Comparison of ENCODE assay signal across 27 mouse cellular contexts in the genomic region with DNA sequence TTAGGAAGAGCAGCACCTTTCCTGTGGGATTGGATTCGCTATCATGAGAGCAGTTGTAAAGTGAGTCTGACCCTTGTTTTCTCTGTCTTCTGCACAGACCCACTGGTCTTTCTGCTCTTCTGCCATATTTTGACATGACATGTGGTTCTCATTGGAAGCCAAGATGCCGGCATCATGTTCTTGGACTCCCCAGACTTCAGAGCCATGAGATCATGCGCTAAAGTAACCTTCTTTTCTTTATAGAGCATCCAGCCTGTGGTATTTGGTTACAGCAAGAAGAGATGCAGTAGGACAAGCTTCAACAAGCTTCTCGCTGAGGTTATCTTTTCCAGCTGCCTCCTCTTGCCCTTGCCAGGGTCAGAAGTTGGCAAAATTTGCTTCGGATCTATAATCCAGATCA.
"Had no signal": no experiment of that assay in that cellular context is flagged by ENCODE, and none has a peak within 500 bp of the region (broad histone marks: within the 10 kb centered on the region; RNA-seq: fewer than 3 reads in every experiment).

No protein-coding gene starts in this region.

- DNase-seq: heart, postnatal 10 days; heart, postnatal 14 days; heart, postnatal 36 days; heart, postnatal 4 days; kidney, adult 11 months; kidney, adult 18-20 months; kidney, adult 8-10 months; kidney, adult 9 months; kidney, postnatal 10 days; kidney, postnatal 14 days; kidney, postnatal 25 days; kidney, postnatal 4 days; layer of hippocampus, adult 9-11 months; layer of hippocampus, postnatal 36 days had no signal

- H3K27ac ChIP-seq: heart, embryonic 13.5 days; heart, embryonic 15.5 days; hindbrain, embryonic 10.5 days; hindbrain, embryonic 12.5 days; hindbrain, embryonic 13.5 days; hindbrain, embryonic 14.5 days; hindbrain, embryonic 15.5 days; hindbrain, postnatal 0 days; intestine, embryonic 15.5 days; kidney, embryonic 15.5 days; kidney, postnatal 0 days; left cerebral cortex, adult 2 months had no signal

- H3K4me3 ChIP-seq: heart, embryonic 12.5 days; heart, embryonic 13.5 days; heart, embryonic 15.5 days; hindbrain, embryonic 10.5 days; hindbrain, embryonic 12.5 days; hindbrain, embryonic 13.5 days; hindbrain, embryonic 15.5 days; intestine, embryonic 15.5 days; kidney, embryonic 15.5 days; left cerebral cortex, adult 2 months had no signal
